Mouse (Mus musculus) stomach, postnatal 0 days (tissue): ENCODE results near the gene Txnrd1.

Source experiments
- CTCF ChIP-seq: IDR thresholded peaks from 2 replicates; pipeline ENCODE4 v1.5.1; 2016; ENCODE audit warnings: antibody characterized with exemption, low read depth, mild to moderate bottlenecking, moderate library complexity
- EP300 ChIP-seq: optimal IDR thresholded peaks from 2 replicates; pipeline ENCODE3; 2016; ENCODE audit warnings: antibody characterized with exemption

DNA sequence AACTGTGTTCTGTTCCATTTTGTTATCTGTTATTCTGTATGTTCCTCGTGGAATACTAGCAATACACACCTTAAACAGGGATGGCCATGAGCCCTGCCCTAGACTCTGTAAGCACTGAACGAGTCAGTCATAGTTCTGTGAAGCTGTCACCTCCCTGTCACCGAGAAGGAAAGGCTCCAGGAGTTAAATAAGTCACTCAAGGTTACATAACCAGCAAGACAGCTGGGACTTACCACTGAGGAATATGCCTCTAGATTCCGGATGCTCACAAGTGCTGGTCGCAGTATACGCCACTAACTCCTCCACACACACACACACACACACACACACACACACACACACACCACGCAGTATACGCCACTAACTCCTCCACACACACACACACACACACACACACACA is 11.0 kb downstream of the Txnrd1 start:
- TF ChIP-seq EP300 = no peak
- no peak for TF ChIP-seq CTCF
